Mouse (Mus musculus): ENCODE measurements around the gene Car3.

DNA sequence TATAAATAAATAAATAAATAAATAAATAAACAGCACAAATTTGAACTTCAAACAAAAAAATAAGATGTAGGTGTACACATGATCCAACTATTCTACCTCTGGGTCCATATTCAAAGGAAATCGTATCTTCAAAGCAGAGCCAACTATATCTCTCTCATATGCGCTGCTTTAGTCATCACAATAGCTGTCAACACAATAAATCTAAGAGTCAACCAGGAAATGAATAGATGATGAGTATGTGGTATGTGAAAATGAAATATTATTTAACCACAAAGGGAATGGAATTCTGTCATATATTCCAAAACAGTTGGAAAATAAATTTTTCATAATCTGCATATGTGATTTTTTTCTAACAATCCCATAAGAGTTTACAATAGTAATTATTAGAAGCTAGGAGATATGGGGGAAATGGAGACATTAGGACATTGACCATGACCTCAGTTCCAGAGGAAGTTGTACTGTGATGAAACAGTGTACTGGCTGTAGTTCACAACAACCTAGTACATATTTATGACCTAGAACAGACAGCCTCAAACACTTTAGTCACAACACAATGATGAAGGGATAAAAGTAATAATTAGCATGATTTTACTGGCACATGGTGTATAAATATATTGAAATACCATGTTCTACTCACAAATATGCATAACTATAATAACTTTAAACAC lies 14.6 kb upstream of the Car3 start:
- TF ChIP-seq CTCF (conservative IDR thresholded peaks at IDR 0.05; ENCODE audit: low read length) (no peak), POU5F1 (IDR thresholded peaks at IDR 0.05; ENCODE audit: borderline replicate concordance, low read length) (no peak)
